ENCODE assay signal across 12 mouse cellular contexts in the genomic region with DNA sequence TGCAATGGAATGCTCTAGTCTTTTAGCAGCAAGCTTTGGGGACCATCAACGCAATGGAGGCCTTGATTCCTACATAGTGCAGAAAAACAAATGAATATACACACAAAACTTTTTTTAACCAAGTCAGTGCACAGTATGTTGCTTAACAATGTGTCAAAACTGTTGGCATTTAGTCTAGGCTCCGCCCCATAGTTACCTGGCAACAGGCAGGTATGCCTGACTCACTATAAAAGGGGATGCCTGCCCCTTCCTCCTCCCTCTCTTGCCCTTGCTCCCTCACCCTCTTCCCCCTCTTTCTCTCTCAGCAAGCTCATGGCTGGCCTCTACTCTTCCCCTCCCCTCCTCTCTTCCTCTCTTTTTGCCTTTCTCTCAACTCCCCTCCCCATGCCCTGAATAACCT.
"Had no signal": no experiment of that assay in that cellular context is flagged by ENCODE, and none has a peak within 500 bp of the region (broad histone marks: within the 10 kb centered on the region; RNA-seq: fewer than 3 reads in every experiment).

No protein-coding gene starts in this region.

- H3K27me3 ChIP-seq: neural tube, embryonic 13.5 days had no signal

- H3K4me3 ChIP-seq: left cerebral cortex, adult 2 months; midbrain, embryonic 10.5 days; neural tube, embryonic 13.5 days had no signal

- H3K9ac ChIP-seq: liver, embryonic 14.5 days; neural tube, embryonic 13.5 days had no signal

- H3K36me3 ChIP-seq: midbrain, embryonic 10.5 days; neural tube, embryonic 13.5 days had no signal

- H3K4me2 ChIP-seq: neural tube, embryonic 13.5 days had no signal

- DNase-seq: lung, adult 18-20 months; lung, postnatal 4 days; midbrain, embryonic 14.5 days; retina, postnatal 1 day; thymus, postnatal 36 days had no signal

- ATAC-seq: hindbrain, embryonic 16.5 days; inflammation-experienced regulatory T-cells, adult 6 months; intestine, postnatal 0 days had no signal

- H3K9me3 ChIP-seq: midbrain, embryonic 10.5 days; neural tube, embryonic 13.5 days had no signal

- H3K27ac ChIP-seq: left cerebral cortex, adult 2 months; liver, embryonic 14.5 days; midbrain, embryonic 10.5 days; neural tube, embryonic 13.5 days had no signal
